Mouse (Mus musculus) neural tube, embryonic 13.5 days (tissue): Measurements from ENCODE around the gene Nhsl1. TPM values are rescaled to one million over a fixed set of nuclear protein-coding genes. Genes with fewer than 3 reads are reported as not detected.
"Not testable (repeated sequence)": the region's sequence is repeated elsewhere in the genome, so short reads cannot be mapped to it uniquely, and the experiment has no call there.

Experiments
- ATAC-seq: fragments of 200-750 bp; cut with Nextera tagmentation; 2 replicates; pipeline ENCODE4 v1.8.0; 2017; ENCODE audit warnings: low read depth, mild to moderate bottlenecking, moderate TSS enrichment, moderate library complexity
- H3K27ac ChIP-seq: fragments of 300-500 bp; sonication (generic); replicated peaks from 2 replicates; pipeline ENCODE4 v1.5.1; 2015; ENCODE audit warnings: moderate library complexity, mild to moderate bottlenecking, inconsistent platforms
- H3K27me3 ChIP-seq: fragments of 300-500 bp; sonication (generic); 2 replicates; pipeline ENCODE4 v1.6.1; 2015; ENCODE audit warnings: mild to moderate bottlenecking, inconsistent platforms
- H3K36me3 ChIP-seq: fragments of 300-500 bp; sonication (generic); 2 replicates; pipeline ENCODE4 v1.6.1; 2015; ENCODE audit warnings: mild to moderate bottlenecking, inconsistent platforms
- H3K4me1 ChIP-seq: fragments of 300-500 bp; sonication (generic); replicated peaks from 2 replicates; pipeline ENCODE4 v1.6.1; 2015; ENCODE audit warnings: inconsistent platforms
- H3K4me2 ChIP-seq: fragments of 300-500 bp; sonication (generic); 2 replicates; pipeline ENCODE4 v1.6.1; 2015; ENCODE audit warnings: inconsistent platforms, mild to moderate bottlenecking, moderate library complexity
- H3K4me3 ChIP-seq: fragments of 300-500 bp; sonication (generic); 2 replicates; pipeline ENCODE4 v1.5.1; 2015; ENCODE audit warnings: mild to moderate bottlenecking, inconsistent platforms
- H3K9ac ChIP-seq: fragments of 300-500 bp; sonication (generic); 2 replicates; pipeline ENCODE4 v1.6.1; 2015; ENCODE audit warnings: moderate library complexity, mild to moderate bottlenecking, inconsistent platforms
- H3K9me3 ChIP-seq: fragments of 300-500 bp; sonication (generic); 2 replicates; pipeline ENCODE4 v1.6.1; 2016; ENCODE audit warnings: inconsistent platforms
- WGBS: fragments of 180-500 bp; shearing (Covaris S2); methylation state at CpG from one replicate; pipeline ENCODE4 v1.1.7; 2015; 5-methylcytosine and 5-hydroxymethylcytosine counted together
- polyA plus RNA-seq: library from polyadenylated mRNA; unstranded; fragments of >200 nt; fragmentation: Nextera tagmentation; extraction: Ambion mirVana; gene quantifications from 2 replicates; pipeline ENCODE4 v1.2.1, GENCODE M21; 2015

The Nhsl1 gene
- polyA plus RNA-seq, 1 experiment from 2014 or later, result 18.4 TPM

DNA sequence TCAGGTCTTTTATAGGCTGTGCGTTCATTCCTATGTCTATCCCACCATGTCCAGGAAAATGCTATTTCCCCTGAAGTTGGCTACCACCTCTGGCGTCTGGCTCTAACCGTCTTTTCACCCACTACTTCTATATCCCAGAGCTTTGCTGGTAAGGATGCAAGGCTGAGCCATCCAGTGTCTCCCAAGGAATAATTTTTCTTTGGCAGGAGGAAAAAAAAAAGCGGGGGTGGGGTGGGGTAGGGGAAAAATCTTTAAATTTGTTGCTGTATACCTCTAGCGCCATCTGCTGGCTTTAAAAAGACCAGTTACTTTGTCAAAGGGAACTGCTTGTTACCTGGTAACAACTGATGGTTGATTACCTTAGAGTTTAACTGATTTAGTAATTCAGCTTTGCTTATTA lies 209.7 kb downstream of the Nhsl1 start:
- H3K9me3 ChIP-seq, result no peaks in the 10 kb centered on the region
- 0 out of 2 replicates have a peak overlapping the region, but pooled peaks have one; percentile 9 for H3K9ac ChIP-seq
- ATAC-seq, result no peak
- peaks cover 67% of the 10 kb centered on the region for H3K36me3 ChIP-seq
- H3K27ac ChIP-seq, result no peak overlapping the region
- no peak overlapping the region for H3K4me2 ChIP-seq
- H3K4me3 ChIP-seq, result no peak overlapping the region
- peaks cover 35% of the 10 kb centered on the region for H3K4me1 ChIP-seq
- WGBS, result 49% methylated on average over 5 of the region's 5 CpGs
- no peaks in the 10 kb centered on the region for H3K27me3 ChIP-seq

DNA sequence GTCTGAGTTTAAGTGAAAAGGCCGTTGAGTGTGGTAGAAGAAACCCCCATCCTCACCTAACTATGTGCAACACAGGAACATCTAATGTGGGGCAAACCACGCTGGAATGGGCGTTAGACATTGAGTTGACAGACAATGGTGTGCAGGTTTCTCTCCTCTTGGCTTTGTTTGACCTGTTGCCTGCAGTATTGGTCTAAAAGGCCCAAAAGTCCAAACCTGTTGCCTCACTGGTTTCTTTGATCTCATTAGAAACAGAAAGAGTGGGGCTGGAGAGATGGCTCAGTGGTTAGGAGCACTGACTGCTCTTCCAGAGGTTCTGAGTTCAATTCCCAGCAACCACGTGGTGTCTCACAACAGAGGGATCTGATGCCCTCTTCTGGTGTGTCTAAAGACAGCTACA lies 210.4 kb downstream of the Nhsl1 start:
- Histone ChIP-seq H3K27ac (no peak overlapping the region), H3K9ac (no peak overlapping the region), H3K4me3 (no peak overlapping the region), H3K9me3 (no peaks in the 10 kb centered on the region), H3K27me3 (no peaks in the 10 kb centered on the region), H3K4me2 (no peak overlapping the region), H3K4me1 (peaks cover 35% of the 10 kb centered on the region), H3K36me3 (peaks cover 65% of the 10 kb centered on the region)
- WGBS, result 85% methylated on average over 4 of the region's 4 CpGs
- ATAC-seq, result no peak

DNA sequence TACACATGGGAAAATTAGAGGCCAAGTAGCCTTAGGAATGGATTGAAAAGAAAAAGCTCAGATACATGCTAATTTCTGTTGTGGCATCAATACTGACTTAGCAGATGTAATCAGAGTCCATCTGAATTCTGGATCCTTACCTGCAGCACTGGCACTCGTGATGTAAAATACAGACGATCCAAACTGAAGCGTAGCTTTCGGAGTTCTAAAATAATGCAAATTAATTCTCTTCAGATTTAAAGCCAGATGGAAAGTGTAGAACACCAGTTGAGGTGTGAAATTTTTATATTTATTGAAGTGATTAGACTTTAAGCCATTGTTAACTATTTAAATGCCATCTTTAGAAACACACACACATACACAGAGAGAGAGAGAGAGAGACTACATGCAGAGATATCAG lies 211.4 kb downstream of the Nhsl1 start:
- Histone ChIP-seq H3K27ac (no peak overlapping the region), H3K4me3 (no peak overlapping the region), H3K36me3 (peaks cover 56% of the 10 kb centered on the region), H3K4me1 (peaks cover 32% of the 10 kb centered on the region), H3K27me3 (no peaks in the 10 kb centered on the region), H3K9ac (no peak overlapping the region), H3K4me2 (no peak overlapping the region), H3K9me3 (no peaks in the 10 kb centered on the region)
- no peak for ATAC-seq
- 95% methylated on average over 4 of the region's 4 CpGs for WGBS

DNA sequence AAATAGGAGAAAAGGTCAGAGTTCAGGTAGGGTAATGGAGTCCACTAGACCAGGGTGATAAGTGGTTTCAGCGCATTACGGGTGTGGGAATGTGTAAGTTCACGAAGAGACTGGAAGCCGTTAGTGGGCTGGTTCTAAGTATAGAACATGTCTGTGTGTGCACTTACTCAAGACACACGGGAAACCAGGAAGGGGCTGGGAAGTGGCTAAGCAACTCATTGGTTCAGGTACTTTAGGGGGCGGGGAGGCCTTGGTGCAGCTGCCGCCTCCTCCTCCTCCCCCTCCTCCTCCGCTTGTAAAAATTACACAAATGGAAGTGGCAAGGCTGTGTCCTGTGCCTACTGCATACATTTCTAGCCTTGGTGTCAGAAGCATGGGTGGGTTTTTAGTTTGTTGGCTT lies 213.5 kb downstream of the Nhsl1 start:
- Histone ChIP-seq H3K9ac (no peak overlapping the region), H3K4me2 (no peak overlapping the region), H3K4me3 (no peak overlapping the region), H3K4me1 (peaks cover 11% of the 10 kb centered on the region), H3K27ac (no peak overlapping the region), H3K9me3 (no peaks in the 10 kb centered on the region), H3K27me3 (no peaks in the 10 kb centered on the region), H3K36me3 (peaks cover 53% of the 10 kb centered on the region)
- ATAC-seq, result no peak
- WGBS, result 64% methylated on average over 8 of the region's 8 CpGs

DNA sequence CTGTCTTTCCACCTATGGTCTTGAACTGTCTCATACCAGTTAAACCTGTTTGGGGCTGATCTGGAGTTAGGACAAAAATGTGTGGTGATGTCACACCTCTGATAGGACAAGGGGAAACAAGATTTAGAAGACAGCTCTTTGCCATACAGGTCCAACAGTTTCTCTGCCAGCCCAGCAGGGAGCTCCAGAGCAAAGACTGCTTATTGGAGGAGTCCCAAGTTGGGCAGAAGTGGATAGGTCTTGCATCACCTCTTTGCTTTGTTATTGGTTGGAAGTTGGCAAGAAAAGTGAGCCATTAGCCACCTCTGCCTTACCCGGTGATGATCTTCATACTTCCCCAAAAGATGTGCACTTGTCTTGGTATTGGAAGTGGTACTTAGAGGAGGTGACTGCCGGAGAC lies 218.1 kb downstream of the Nhsl1 start:
- no peak overlapping the region for H3K27ac ChIP-seq
- WGBS, result 89% methylated on average over 2 of the region's 2 CpGs
- no peak overlapping the region for H3K9ac ChIP-seq
- no peaks in the 10 kb centered on the region for H3K27me3 ChIP-seq
- no peak overlapping the region for H3K4me3 ChIP-seq
- ATAC-seq, result no peak
- H3K4me2 ChIP-seq, result no peak overlapping the region
- no peaks in the 10 kb centered on the region for H3K4me1 ChIP-seq
- peaks cover 34% of the 10 kb centered on the region for H3K36me3 ChIP-seq
- no peaks in the 10 kb centered on the region for H3K9me3 ChIP-seq

DNA sequence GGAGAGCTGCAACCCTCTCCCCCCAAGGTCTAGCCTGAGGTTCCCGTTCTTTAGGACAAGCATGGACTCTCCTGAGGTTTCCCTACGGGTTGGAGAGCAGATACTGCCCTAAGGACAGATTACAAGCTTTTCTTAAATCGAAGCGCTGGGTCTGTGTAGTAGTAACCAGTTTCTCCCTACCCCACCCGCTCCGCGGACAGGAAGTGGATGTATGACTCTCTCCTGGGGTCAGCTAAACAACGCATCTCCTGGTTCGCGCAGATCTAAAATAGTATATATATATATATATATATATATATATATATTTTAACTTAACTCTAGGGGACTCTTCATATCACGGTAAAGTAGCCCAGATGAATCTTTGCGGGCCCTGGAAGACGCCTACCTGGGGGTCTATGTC lies 226.5 kb downstream of the Nhsl1 start:
- Histone ChIP-seq H3K27me3 (no peaks in the 10 kb centered on the region), H3K4me3 (peak overlapping the region; percentile 65), H3K36me3 (no peaks in the 10 kb centered on the region), H3K4me1 (peaks cover 16% of the 10 kb centered on the region), H3K27ac (no peak overlapping the region), H3K9ac (peak overlapping the region; percentile 83), H3K9me3 (no peaks in the 10 kb centered on the region), H3K4me2 (peak overlapping the region; percentile 84)
- ATAC-seq, result peak; percentile 6; the same call in 1 of the 2 replicates
- WGBS, result 9% methylated on average over 13 of the region's 13 CpGs

DNA sequence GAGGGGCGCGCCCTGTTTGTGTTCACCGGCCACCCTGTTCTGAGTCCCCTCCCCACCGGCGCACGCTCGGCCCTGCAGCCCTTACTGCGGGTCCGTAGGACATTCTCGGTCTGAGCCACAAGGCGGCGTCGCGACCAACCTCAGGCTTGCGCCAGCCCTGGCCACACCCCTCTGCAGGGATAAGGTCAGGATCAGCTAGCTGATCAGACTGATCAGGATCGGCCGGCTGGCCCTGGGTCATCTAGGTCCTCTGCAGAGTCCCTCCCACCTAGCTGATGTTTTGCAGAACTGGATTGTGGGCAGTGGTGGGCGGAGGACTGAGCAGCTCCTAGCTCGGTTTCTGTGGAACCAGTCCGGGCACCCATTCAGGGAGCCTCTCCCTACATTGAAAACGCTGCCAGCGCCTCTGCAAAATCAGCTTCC lies 227.0 kb downstream of the Nhsl1 start, which contains the start of gene Hebp2:
Gene Hebp2, minus strand, starts transcription at position 264 of the 423 bp plus-strand sequence.
- H3K9me3 ChIP-seq, result no peaks in the 10 kb centered on the region
- H3K4me1 ChIP-seq, result peaks cover 16% of the 10 kb centered on the region
- ATAC-seq, result peak; percentile 91
- peak within 1 kb of the TSS; percentile 84 for H3K4me2 ChIP-seq
- under 1% methylated on average over 22 of the region's 22 CpGs for WGBS
- peak within 1 kb of the TSS; percentile 83 for H3K9ac ChIP-seq
- H3K4me3 ChIP-seq, result peak within 1 kb of the TSS; percentile 65
- no peaks in the 10 kb centered on the region for H3K36me3 ChIP-seq
- H3K27ac ChIP-seq, result no peak within 1 kb of the TSS; the same call in 1 of the 2 replicates
- no peaks in the 10 kb centered on the region for H3K27me3 ChIP-seq

DNA sequence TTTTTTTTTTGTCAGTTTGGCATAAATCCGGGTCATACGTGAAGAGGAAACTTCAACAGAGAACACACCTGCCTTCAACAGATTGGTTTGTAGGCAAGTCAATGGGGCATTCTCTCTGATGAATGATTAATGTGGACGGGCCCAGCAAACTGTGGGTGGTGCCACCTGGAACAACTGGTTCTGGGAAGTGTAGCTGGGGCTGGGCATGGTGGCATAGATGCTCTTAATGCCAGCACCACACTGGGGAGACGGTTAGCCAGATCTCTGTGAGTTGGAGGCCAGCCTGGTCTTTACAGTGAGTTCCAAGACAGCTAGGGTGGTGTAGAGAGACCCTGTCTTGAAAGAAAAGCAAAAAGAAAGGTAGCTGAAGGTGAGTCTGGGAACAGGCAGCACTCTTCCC lies 228.6 kb downstream of the Nhsl1 start:
- no peak overlapping the region for H3K27ac ChIP-seq
- no peak overlapping the region for H3K9ac ChIP-seq
- H3K9me3 ChIP-seq, result no peaks in the 10 kb centered on the region
- no peaks in the 10 kb centered on the region for H3K36me3 ChIP-seq
- no peaks in the 10 kb centered on the region for H3K27me3 ChIP-seq
- H3K4me2 ChIP-seq, result no peak overlapping the region
- ATAC-seq, result no peak
- WGBS, result 84% methylated on average over 4 of the region's 4 CpGs
- peaks cover 16% of the 10 kb centered on the region for H3K4me1 ChIP-seq
- H3K4me3 ChIP-seq, result no peak overlapping the region

DNA sequence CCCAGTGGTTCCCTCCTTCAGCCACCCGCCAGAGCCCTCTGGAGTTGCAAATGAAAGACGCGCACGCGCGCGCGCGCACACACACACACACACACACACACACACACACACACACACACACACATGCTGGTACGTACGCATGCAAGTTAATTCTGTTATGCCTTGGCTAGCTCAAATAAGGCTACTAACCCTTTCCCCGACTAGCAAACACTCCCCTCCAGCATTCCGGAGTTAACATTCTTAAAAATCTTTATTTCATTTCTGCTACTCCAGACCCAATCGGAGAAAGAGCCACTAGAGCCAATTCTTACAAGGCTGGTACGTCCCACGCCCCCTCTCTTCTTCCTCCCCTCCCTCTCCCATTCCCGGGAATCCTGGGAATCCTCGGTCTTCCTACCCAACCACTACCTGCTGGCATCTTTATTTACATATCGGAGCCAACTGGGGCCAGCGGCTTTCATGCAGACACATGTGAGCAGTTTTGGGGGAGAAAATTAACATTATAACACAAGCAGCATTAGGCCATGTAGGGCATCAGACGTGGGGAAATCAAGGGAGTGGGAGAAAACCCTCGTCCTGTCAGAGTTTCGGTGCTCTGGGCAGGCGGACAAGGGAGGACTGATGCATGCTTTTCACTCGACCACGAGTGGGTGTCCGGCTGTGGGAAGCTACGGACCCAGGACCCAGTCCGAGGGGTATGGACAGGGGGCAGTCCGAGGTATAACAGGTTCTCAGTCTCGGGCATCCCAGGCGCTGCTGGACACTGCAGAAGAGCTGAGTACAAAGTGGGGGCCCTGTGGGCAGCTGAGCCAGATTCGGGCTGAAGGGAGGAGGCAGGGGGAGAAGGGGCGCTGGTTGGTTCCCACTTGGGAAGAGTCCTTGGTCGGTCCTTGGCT lies 230.8 kb downstream of the Nhsl1 start:
- H3K4me3 ChIP-seq, result peak overlapping the region; percentile 39
- H3K27me3 ChIP-seq, result no peaks in the 10 kb centered on the region
- peak overlapping the region; percentile 65 for H3K9ac ChIP-seq
- WGBS, result 8% methylated on average over 35 of the region's 35 CpGs
- ATAC-seq, result peak; percentile 48
- peaks cover 16% of the 10 kb centered on the region for H3K4me1 ChIP-seq
- H3K9me3 ChIP-seq, result no peaks in the 10 kb centered on the region
- H3K27ac ChIP-seq, result no peak overlapping the region
- H3K4me2 ChIP-seq, result peak overlapping the region; percentile 65
- H3K36me3 ChIP-seq, result no peaks in the 10 kb centered on the region

DNA sequence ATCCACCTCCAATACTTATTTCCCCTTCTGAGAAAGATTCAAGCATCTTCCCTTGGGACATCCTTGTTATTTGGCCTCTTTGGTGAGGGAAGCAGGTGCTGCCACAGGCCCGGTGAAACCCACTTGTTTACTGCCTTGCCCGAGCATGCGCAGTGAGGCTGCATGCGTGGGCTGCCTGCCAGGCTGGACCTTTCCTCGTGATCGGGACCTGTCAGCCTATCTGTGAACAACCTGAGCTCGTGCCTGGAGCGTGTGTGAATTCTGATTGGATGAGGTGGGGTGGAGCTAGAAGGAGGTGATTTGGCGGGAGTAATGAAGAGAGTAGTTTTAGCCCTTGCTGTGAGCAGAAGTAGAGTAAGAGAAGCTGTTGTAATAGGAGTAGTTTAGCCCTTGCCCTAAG lies 240.3 kb downstream of the Nhsl1 start:
- H3K4me2 ChIP-seq, ATAC-seq, H3K27me3 ChIP-seq, H3K4me3 ChIP-seq, H3K9ac ChIP-seq, H3K36me3 ChIP-seq, H3K9me3 ChIP-seq, H3K27ac ChIP-seq, H3K4me1 ChIP-seq: not testable (repeated sequence)
- 87% methylated on average over 9 of the region's 9 CpGs for WGBS

DNA sequence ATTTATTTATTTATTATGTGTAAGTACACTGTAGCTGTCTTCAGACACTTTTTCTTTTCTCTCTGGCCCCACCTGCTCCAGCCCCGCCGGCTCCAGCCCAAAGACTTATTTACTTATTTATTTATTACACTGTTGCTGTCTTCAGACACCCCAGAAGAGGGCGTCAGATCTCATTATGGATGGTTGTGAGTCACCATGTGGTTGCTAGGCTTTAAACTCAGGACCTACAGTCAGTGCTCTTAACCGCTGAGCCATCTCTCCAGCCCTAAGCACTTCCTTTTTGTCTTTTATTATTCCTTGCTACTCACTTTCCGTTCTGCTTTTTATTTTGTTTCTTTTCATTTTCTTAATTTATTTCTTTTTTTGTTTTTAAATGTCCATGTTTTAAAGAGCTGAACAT lies 242.7 kb downstream of the Nhsl1 start:
- no peak for ATAC-seq
- Histone ChIP-seq H3K36me3 (no peaks in the 10 kb centered on the region), H3K27me3 (no peaks in the 10 kb centered on the region), H3K9me3 (no peaks in the 10 kb centered on the region), H3K9ac (no peak overlapping the region), H3K27ac (no peak overlapping the region), H3K4me2 (no peak overlapping the region), H3K4me3 (no peak overlapping the region), H3K4me1 (no peaks in the 10 kb centered on the region)
- 35% methylated on average over 5 of the region's 5 CpGs for WGBS

DNA sequence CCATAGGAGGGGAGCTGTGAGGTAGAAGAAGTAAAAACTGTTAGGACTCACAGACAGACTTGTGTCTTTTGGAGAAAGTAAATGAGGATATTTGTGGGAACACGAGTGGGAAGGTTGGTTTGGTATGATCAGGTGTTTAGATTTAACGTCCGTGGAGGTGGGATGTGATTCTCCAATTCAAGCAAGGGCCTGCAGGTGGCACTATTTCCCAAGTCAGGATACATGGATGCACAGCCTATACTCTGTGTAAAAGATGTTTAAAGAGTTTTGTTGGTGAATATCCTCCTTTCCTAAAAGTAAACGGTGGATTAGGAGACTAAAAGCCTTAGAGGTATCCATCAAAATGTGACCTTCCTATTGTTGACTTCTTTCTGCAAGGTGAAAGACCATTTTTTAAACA lies 244.2 kb downstream of the Nhsl1 start:
- WGBS, result 5% methylated on average over 4 of the region's 4 CpGs
- Histone ChIP-seq H3K36me3 (no peaks in the 10 kb centered on the region), H3K27me3 (no peaks in the 10 kb centered on the region), H3K9me3 (no peaks in the 10 kb centered on the region), H3K9ac (no peak overlapping the region), H3K4me2 (no peak overlapping the region), H3K4me1 (no peaks in the 10 kb centered on the region), H3K4me3 (no peak overlapping the region), H3K27ac (no peak overlapping the region)
- no peak; the same call in 1 of the 2 replicates for ATAC-seq
